Mouse (Mus musculus) monocyte, adult 59 days (primary cell): ENCODE data around the gene Ttc22. TPM values are rescaled to one million over a fixed set of nuclear protein-coding genes. Genes with fewer than 3 reads are reported as not detected.

ENCODE experiments used
- total RNA-seq, 2 experiments: library from RNA; stranded (reverse); gene quantifications; one replicate each; pipeline ENCODE4 v1.2.4; 2023

The Ttc22 gene
- total RNA-seq = not detected

GRCm38 (mm10) chr4:106622030-106622493 is at the start of gene Ttc22:
Gene Ttc22, plus strand, starts transcription at chr4:106622432.

GRCm38 (mm10) chr4:106617056-106617455 is 5.2 kb upstream of the Ttc22 start, which contains the start of gene Lexm:
Gene Lexm, minus strand, starts transcription at chr4:106617241.

GRCm38 (mm10) chr4:106650833-106651527 is 28.7 kb downstream of the Ttc22 start, which contains the start of gene Pars2:
Gene Pars2, plus strand, starts transcription at chr4:106651069.

GRCm38 (mm10) chr4:106678442-106679118 is 56.3 kb downstream of the Ttc22 start, which contains the start of gene Ttc4:
Gene Ttc4, minus strand, starts transcription at chr4:106678944.

Other genes starting within 250 kb of the Ttc22 start
- gene Pcsk9, start 158.1 kb upstream of the Ttc22 start, total RNA-seq = not detected
- not detected for gene Bsnd, start 130.1 kb upstream of the Ttc22 start, total RNA-seq
- gene Dhcr24, start 61.4 kb upstream of the Ttc22 start, total RNA-seq = 10 to 100 TPM; 12.2 to 13.2 TPM
- not detected for gene Lexm, start 5.2 kb upstream of the Ttc22 start, total RNA-seq
- gene Pars2, start 28.6 kb downstream of the Ttc22 start, total RNA-seq = 1 to 10 TPM; 2.8 to 2.9 TPM
- gene Ttc4, start 56.5 kb downstream of the Ttc22 start, total RNA-seq = 10 to 100 TPM; 22.7 to 26.6 TPM
- under 1 TPM; 0.36 to 0.50 TPM for gene Mroh7, start 108.5 kb downstream of the Ttc22 start, total RNA-seq
- not detected for gene Fam151a, start 111.5 kb downstream of the Ttc22 start, total RNA-seq
- gene Acot11, start 182.6 kb downstream of the Ttc22 start, total RNA-seq = 10 to 100 TPM; 22.6 to 23.0 TPM